Comparison of ENCODE assay signal across 8 mouse cellular contexts in genomic region chr16:95584751-95585528, GRCm38 (mm10). TPM values are rescaled to one million over a fixed set of nuclear protein-coding genes. Genes with fewer than 3 reads are reported as not detected.
DNase-seq lines count a peak whose midpoint lies in the region; ATAC-seq and TF ChIP-seq lines count a peak whose summit lies in the region.

No protein-coding gene starts in this region.

- TF ChIP-seq CTCF in kidney, postnatal 0 days (IDR thresholded peaks at IDR 0.05; ENCODE audit: low read depth): no peak
- TF ChIP-seq CTCF in intestine, postnatal 0 days (IDR thresholded peaks at IDR 0.05; ENCODE audit: low read depth): no peak

- H3K4me3 ChIP-seq in kidney, postnatal 0 days (replicated peaks; ENCODE audit: low read depth, low read length): peak overlapping the region; percentile 31
- peak overlapping the region; percentile 45 for H3K4me3 ChIP-seq in embryonic facial prominence, embryonic 15.5 days (replicated peaks)
- H3K4me3 ChIP-seq in intestine, postnatal 0 days (ENCODE audit: low read depth, low read length): peak overlapping the region; percentile 39
- H3K4me3 ChIP-seq in neural tube, embryonic 14.5 days (ENCODE audit: low read depth, low read length): peak overlapping the region; percentile 41

- peaks cover 16% of the 10 kb centered on the region; the same call in 1 of the 2 replicates for H3K4me1 ChIP-seq in kidney, postnatal 0 days (replicated peaks; ENCODE audit: insufficient read depth, low read length)
- peaks cover 27% of the 10 kb centered on the region for H3K4me1 ChIP-seq in embryonic facial prominence, embryonic 15.5 days
- H3K4me1 ChIP-seq in intestine, postnatal 0 days (replicated peaks; ENCODE audit: control insufficient read depth, insufficient read depth, low read length): 0 out of 2 replicates have a peak, but pooled peaks cover 5% of the 10 kb centered on the region
- peaks cover 16% of the 10 kb centered on the region; the same call in 1 of the 2 replicates for H3K4me1 ChIP-seq in neural tube, embryonic 14.5 days (ENCODE audit: control insufficient read depth, insufficient read depth, low read length)

- peaks cover 40% of the 10 kb centered on the region for H3K27me3 ChIP-seq in kidney, postnatal 0 days (ENCODE audit: insufficient read depth, low read length)
- H3K27me3 ChIP-seq in embryonic facial prominence, embryonic 15.5 days: peaks cover 40% of the 10 kb centered on the region
- H3K27me3 ChIP-seq in intestine, postnatal 0 days (replicated peaks; ENCODE audit: control insufficient read depth, insufficient read depth, low read length): peaks cover 37% of the 10 kb centered on the region
- H3K27me3 ChIP-seq in neural tube, embryonic 14.5 days (ENCODE audit: control insufficient read depth, insufficient read depth, low read length): peaks cover 16% of the 10 kb centered on the region

- H3K36me3 ChIP-seq in kidney, postnatal 0 days (ENCODE audit: insufficient read depth, low read length): no peaks in the 10 kb centered on the region
- no peaks in the 10 kb centered on the region for H3K36me3 ChIP-seq in embryonic facial prominence, embryonic 15.5 days
- H3K36me3 ChIP-seq in intestine, postnatal 0 days (ENCODE audit: control insufficient read depth, insufficient read depth): no peaks in the 10 kb centered on the region
- H3K36me3 ChIP-seq in neural tube, embryonic 14.5 days (ENCODE audit: control insufficient read depth, insufficient read depth, low read length): no peaks in the 10 kb centered on the region

- WGBS in kidney, postnatal 0 days: 9% methylated on average over 37 of the region's 37 CpGs
- whole genome bisulfite sequencing in embryonic facial prominence, embryonic 15.5 days: 6% methylated on average over 37 of the region's 37 CpGs
- 14% methylated on average over 36 of the region's 37 CpGs for WGBS in intestine, postnatal 0 days
- WGBS in neural tube, embryonic 14.5 days: 15% methylated on average over 37 of the region's 37 CpGs

- peak overlapping the region; percentile 59 for H3K4me2 ChIP-seq in kidney, postnatal 0 days (ENCODE audit: low read length)
- H3K4me2 ChIP-seq in embryonic facial prominence, embryonic 15.5 days (replicated peaks): peak overlapping the region; percentile 81
- H3K4me2 ChIP-seq in intestine, postnatal 0 days (replicated peaks; ENCODE audit: low read depth): peak overlapping the region; percentile 67
- peak overlapping the region; percentile 87 for H3K4me2 ChIP-seq in neural tube, embryonic 14.5 days (ENCODE audit: low read depth, low read length)

- no peak; the same call in 1 of the 2 replicates for ATAC-seq in kidney, postnatal 0 days (replicated peaks; ENCODE audit: low FRiP score, low read depth)
- ATAC-seq in embryonic facial prominence, embryonic 15.5 days (ENCODE audit: insufficient number of reproducible peaks, low FRiP score, low TSS enrichment, low read depth): 0 out of 2 replicates have a peak, but pooled peaks have one; percentile 16
- no peak for ATAC-seq in intestine, postnatal 0 days
- ATAC-seq in neural tube, embryonic 14.5 days (ENCODE audit: low read depth): peak; percentile 41; the same call in 1 of the 2 replicates
- no peak for ATAC-seq in monocyte, adult 5-6 weeks (replicated peaks; ENCODE audit: insufficient number of reproducible peaks, low FRiP score, low TSS enrichment, poor library complexity, severe bottlenecking)

- no peak for DNase-seq in kidney, postnatal 0 days (ENCODE audit: low spot score)
- DNase-seq in kidney, postnatal 4 days: no peak
- no peak for DNase-seq in spleen, adult 12 weeks (ENCODE audit: low spot score)
- DNase-seq in layer of hippocampus, adult 9-10 months (ENCODE audit: low spot score): no peak

- H3K27ac ChIP-seq in kidney, postnatal 0 days: no peak overlapping the region
- peak overlapping the region; percentile 69; the same call in 1 of the 2 replicates for H3K27ac ChIP-seq in embryonic facial prominence, embryonic 15.5 days (replicated peaks)
- no peak overlapping the region for H3K27ac ChIP-seq in intestine, postnatal 0 days (ENCODE audit: low read depth, low read length)
- no peak overlapping the region for H3K27ac ChIP-seq in neural tube, embryonic 14.5 days (ENCODE audit: low read depth, low read length)

- H3K9me3 ChIP-seq in kidney, postnatal 0 days (replicated peaks; ENCODE audit: low read length): no peaks in the 10 kb centered on the region
- no peaks in the 10 kb centered on the region for H3K9me3 ChIP-seq in embryonic facial prominence, embryonic 15.5 days (replicated peaks)
- no peaks in the 10 kb centered on the region for H3K9me3 ChIP-seq in intestine, postnatal 0 days (ENCODE audit: control insufficient read depth)
- H3K9me3 ChIP-seq in neural tube, embryonic 14.5 days (ENCODE audit: control insufficient read depth, low read length): no peaks in the 10 kb centered on the region

- 0 out of 2 replicates have a peak overlapping the region, but pooled peaks have one; percentile 8 for H3K9ac ChIP-seq in kidney, postnatal 0 days (ENCODE audit: low read depth, low read length)
- H3K9ac ChIP-seq in embryonic facial prominence, embryonic 15.5 days: peak overlapping the region; percentile 23; the same call in 1 of the 2 replicates
- H3K9ac ChIP-seq in intestine, postnatal 0 days (ENCODE audit: low read depth, low read length): 0 out of 2 replicates have a peak overlapping the region, but pooled peaks have one; percentile 7
- peak overlapping the region; percentile 28; the same call in 1 of the 2 replicates for H3K9ac ChIP-seq in neural tube, embryonic 14.5 days (replicated peaks; ENCODE audit: low read depth, low read length)

RNA-seq across cellular contexts. Expression of gene Erg, which starts 1.5 kb away (rescaled TPM):
- polyA plus RNA-seq in kidney, postnatal 0 days (2015; fragmentation: Nextera tagmentation; extraction: Ambion mirVana): 6.4 TPM in 2 replicates
- polyA plus RNA-seq in embryonic facial prominence, embryonic 15.5 days (2015; fragmentation: Nextera tagmentation; extraction: Ambion mirVana): 14.1 and 17.7 TPM in 2 replicates
- polyA plus RNA-seq in intestine, postnatal 0 days (2015; fragmentation: Nextera tagmentation; extraction: Ambion mirVana): 2.0 and 2.4 TPM in 2 replicates
- 0.95 and 2.4 TPM in 2 replicates for polyA plus RNA-seq in neural tube, embryonic 14.5 days (2014; fragmentation: Nextera tagmentation; extraction: Ambion mirVana)
- 1.1 TPM in 1 of 3 replicates, not detected in the others for total RNA-seq in monocyte, adult 5-6 weeks (2017)

Comparison
In these comparisons a context has a peak if more than half of its experiments do, and no peak if none do; other contexts are left out.
1. ATAC-seq: peak in embryonic facial prominence, embryonic 15.5 days (single experiment) and neural tube, embryonic 14.5 days (single experiment); none in kidney, postnatal 0 days (single experiment), intestine, postnatal 0 days (single experiment) and monocyte, adult 5-6 weeks (single experiment).
2. Peak in every context shown above with its lines, with median percentiles within 50 percentile points of each other: H3K4me2 ChIP-seq, H3K4me3 ChIP-seq and H3K9ac ChIP-seq.